Mouse (Mus musculus) ovary, postnatal 36 days (tissue): ENCODE data around the gene Olfr364-ps1.

ENCODE experiments used
- DNase-seq: peaks from one replicate; pipeline ENCODE4 v3.0.0; 2022; ENCODE audit warnings: low spot score, mixed read lengths

The Olfr364-ps1 gene

DNA sequence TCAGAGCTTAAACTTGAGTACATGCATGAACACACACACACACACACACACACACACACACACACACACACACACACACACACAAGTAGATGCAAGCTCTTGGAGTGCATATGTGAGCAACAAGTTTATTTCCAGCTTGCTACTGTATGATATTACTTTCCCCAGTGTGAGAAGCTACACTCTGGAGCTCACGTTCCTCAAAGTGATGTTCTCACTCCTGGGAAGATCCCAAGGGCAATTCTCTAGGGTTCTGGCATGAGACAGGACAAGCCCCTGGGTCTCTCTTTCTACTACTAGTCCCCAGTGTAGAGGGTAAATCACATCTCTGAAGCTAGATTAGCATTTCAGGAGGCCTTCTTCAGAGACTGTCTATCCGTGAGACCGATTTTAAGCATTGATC, at the start of gene Olfr364-ps1:
Gene Olfr364-ps1, plus strand, starts transcription at position 301 of the 400 bp plus-strand sequence.
- DNase-seq, result no peak

- DNase-seq, result no peak
Observed at GRCm38 (mm10) chr2:37117810-37118209, 21.3 kb upstream of the Olfr364-ps1 start, which contains the start of gene Olfr362. TSS of gene Olfr362 (minus strand) at chr2:37117910.

DNA sequence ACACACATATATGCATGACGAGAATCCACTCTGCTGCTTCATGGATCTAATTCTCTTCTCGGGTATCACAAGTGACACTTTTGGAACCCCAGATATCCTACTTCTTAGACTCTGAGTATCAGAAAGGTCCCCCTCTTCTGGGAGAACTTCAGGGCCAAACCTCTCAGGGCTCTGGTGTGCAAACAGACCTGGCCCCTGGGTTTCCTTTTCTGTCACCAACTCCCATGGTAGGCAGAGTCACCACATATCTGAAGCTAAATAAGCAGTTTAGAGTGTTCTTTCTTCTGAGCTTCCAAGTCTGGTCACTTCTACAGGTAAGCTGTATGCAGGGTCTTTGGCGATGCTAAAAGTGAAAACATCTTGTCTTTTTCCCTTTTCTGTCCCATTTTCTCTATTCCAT, 48.8 kb downstream of the Olfr364-ps1 start, which contains the start of gene Olfr365:
Gene Olfr365, plus strand, starts transcription at position 301 of the 400 bp plus-strand sequence.
- DNase-seq, result no peak
